Mouse (Mus musculus) MEL (cell line): ENCODE measurements around the gene Cables2. TPM values are rescaled to one million over a fixed set of nuclear protein-coding genes. Genes with fewer than 3 reads are reported as not detected.

Experiments used
- DNase-seq: peaks from one replicate; pipeline ENCODE4 v3.0.0; 2011; ENCODE audit warnings: low read depth, low spot score
- H3K27ac ChIP-seq: 2 replicates; pipeline ENCODE4 v1.5.1; 2012; ENCODE audit warnings: low read depth, mild to moderate bottlenecking, control low read depth, low read length, moderate library complexity; ENCODE audit not compliant: control insufficient read depth
- H3K27me3 ChIP-seq, 2 experiments: fragments of 150-350 bp in 1 of 2; sonication (generic) in 1 of 2; 2 replicates each; pipeline ENCODE4 v1.6.1; 2012; ENCODE audit warnings: low read length in 2 of 2, mild to moderate bottlenecking in 2 of 2, improper control_type of control experiment in 1 of 2, moderate library complexity in 1 of 2; ENCODE audit not compliant: insufficient read depth in 2 of 2, control insufficient read depth in 1 of 2
- H3K36me3 ChIP-seq, 2 experiments: 2 replicates each; pipeline ENCODE4 v1.6.1; 2012 to 2014; ENCODE audit warnings: low read length in 2 of 2, improper control_type of control experiment in 1 of 2, inconsistent platforms in 1 of 2, mild to moderate bottlenecking in 1 of 2; ENCODE audit not compliant: insufficient read depth in 2 of 2, control insufficient read depth in 1 of 2
- H3K4me1 ChIP-seq, 2 experiments: fragments of 150-350 bp in 1 of 2; sonication (generic) in 1 of 2; 2 replicates each; pipeline ENCODE4 v1.6.1; 2012; ENCODE audit warnings: low read length in 2 of 2, improper control_type of control experiment in 1 of 2, mild to moderate bottlenecking in 1 of 2; ENCODE audit not compliant: insufficient read depth in 2 of 2, control insufficient read depth in 1 of 2
- H3K4me3 ChIP-seq, 2 experiments: fragments of 150-350 bp in 1 of 2; sonication (generic) in 1 of 2; 2 replicates each; pipeline ENCODE4 v1.5.1; 2012; ENCODE audit warnings: low read depth in 2 of 2, low read length in 2 of 2, mild to moderate bottlenecking in 2 of 2, moderate library complexity in 2 of 2, control low read depth in 1 of 2, improper control_type of control experiment in 1 of 2; ENCODE audit not compliant: control insufficient read depth in 1 of 2, insufficient read depth in 1 of 2
- H3K79me2 ChIP-seq: 2 replicates; pipeline ENCODE4 v1.6.1; 2012; ENCODE audit warnings: mild to moderate bottlenecking, low read length, moderate library complexity; ENCODE audit not compliant: control insufficient read depth, poor library complexity, insufficient read depth
- H3K9ac ChIP-seq: 2 replicates; pipeline ENCODE4 v1.6.1; 2012; ENCODE audit warnings: low read depth, mild to moderate bottlenecking, control low read depth, low read length, moderate library complexity; ENCODE audit not compliant: control insufficient read depth, poor library complexity, severe bottlenecking
- H3K9me3 ChIP-seq: fragments of 150-350 bp; sonication (generic); replicated peaks from 2 replicates; pipeline ENCODE4 v1.6.1; 2012; ENCODE audit warnings: mild to moderate bottlenecking, low read length, improper control_type of control experiment, moderate library complexity; ENCODE audit not compliant: insufficient read depth
- CHD1 ChIP-seq: IDR thresholded peaks from 2 replicates; pipeline ENCODE4 v1.6.1; 2012; ENCODE audit warnings: low read depth, mild to moderate bottlenecking, inconsistent platforms, low read length, improper control_type of control experiment
- CTCF ChIP-seq, 3 experiments: IDR thresholded peaks in 2 of 3; conservative IDR thresholded peaks in 1 of 3; 2 replicates each; pipeline ENCODE4 v1.5.1; 2011 to 2012; ENCODE audit warnings: low read length in 3 of 3, low read depth in 2 of 3, mild to moderate bottlenecking in 2 of 3, improper control_type of control experiment in 1 of 3, inconsistent platforms in 1 of 3, mixed read lengths in 1 of 3, moderate library complexity in 1 of 3; ENCODE audit not compliant: control insufficient read depth in 1 of 3, insufficient read depth in 1 of 3, poor library complexity in 1 of 3, severe bottlenecking in 1 of 3
- ELF1 ChIP-seq: IDR thresholded peaks from 2 replicates; pipeline ENCODE4 v1.6.1; 2014; ENCODE audit warnings: low read depth, mild to moderate bottlenecking, inconsistent platforms, low read length, improper control_type of control experiment, moderate library complexity
- EP300 ChIP-seq, 2 experiments: IDR thresholded peaks; 2 replicates each; pipeline ENCODE4 v1.6.1; 2011; ENCODE audit warnings: improper control_type of control experiment in 2 of 2, low read length in 2 of 2, low read depth in 1 of 2, mild to moderate bottlenecking in 1 of 2
- GABPA ChIP-seq: IDR thresholded peaks from 2 replicates; pipeline ENCODE4 v1.6.1; 2012; ENCODE audit warnings: low read depth, mild to moderate bottlenecking, inconsistent platforms, low read length, improper control_type of control experiment, moderate library complexity
- GATA1 ChIP-seq: IDR thresholded peaks from 2 replicates; pipeline ENCODE4 v1.6.1; 2011; ENCODE audit warnings: low read depth, low read length, improper control_type of control experiment
- HCFC1 ChIP-seq: IDR thresholded peaks from 2 replicates; pipeline ENCODE4 v1.6.1; 2012; ENCODE audit warnings: low read depth, mild to moderate bottlenecking, inconsistent platforms, low read length, improper control_type of control experiment, moderate library complexity
- JUND ChIP-seq: IDR thresholded peaks from 2 replicates; pipeline ENCODE4 v1.6.1; 2011; ENCODE audit warnings: low read depth, mild to moderate bottlenecking, improper control_type of control experiment, low read length
- MAFK ChIP-seq: IDR thresholded peaks from 2 replicates; pipeline ENCODE4 v1.6.1; 2011; ENCODE audit warnings: low read depth, mild to moderate bottlenecking, low read length, improper control_type of control experiment, borderline replicate concordance
- MAZ ChIP-seq: IDR thresholded peaks from 2 replicates; pipeline ENCODE4 v1.6.1; 2012; ENCODE audit warnings: low read depth, mild to moderate bottlenecking, inconsistent platforms, low read length, improper control_type of control experiment
- MEF2A ChIP-seq: IDR thresholded peaks from 2 replicates; pipeline ENCODE4 v1.6.1; 2014; ENCODE audit warnings: low read depth, mild to moderate bottlenecking, inconsistent platforms, low read length, improper control_type of control experiment; ENCODE audit not compliant: poor library complexity, insufficient replicate concordance, severe bottlenecking; ENCODE audit errors: extremely low read depth
- MYB ChIP-seq: IDR thresholded peaks from 2 replicates; pipeline ENCODE4 v1.6.1; 2011; ENCODE audit warnings: mild to moderate bottlenecking, low read depth, low read length, improper control_type of control experiment
- MYC ChIP-seq: IDR thresholded peaks from 2 replicates; pipeline ENCODE4 v1.6.1; 2011; ENCODE audit warnings: low read depth, mild to moderate bottlenecking, low read length, improper control_type of control experiment, moderate library complexity
- NELFE ChIP-seq: IDR thresholded peaks from 2 replicates; pipeline ENCODE4 v1.6.1; 2011; ENCODE audit warnings: low read depth, low read length, improper control_type of control experiment
- NRF1 ChIP-seq: IDR thresholded peaks from 2 replicates; pipeline ENCODE4 v1.6.1; 2014; ENCODE audit warnings: low read depth, mild to moderate bottlenecking, inconsistent platforms, low read length, improper control_type of control experiment, moderate library complexity; ENCODE audit not compliant: poor library complexity, insufficient read depth, severe bottlenecking
- POLR2AphosphoS5 ChIP-seq: IDR thresholded peaks from 2 replicates; pipeline ENCODE4 v1.6.1; 2012; ENCODE audit warnings: low read depth, borderline replicate concordance, mild to moderate bottlenecking, inconsistent platforms, low read length, moderate library complexity, mixed read lengths
- RAD21 ChIP-seq: IDR thresholded peaks from 2 replicates; pipeline ENCODE4 v1.6.1; 2011; ENCODE audit warnings: mild to moderate bottlenecking, low read depth, low read length, improper control_type of control experiment
- RCOR1 ChIP-seq: IDR thresholded peaks from 2 replicates; pipeline ENCODE4 v1.6.1; 2012; ENCODE audit warnings: low read depth, mild to moderate bottlenecking, inconsistent platforms, low read length, improper control_type of control experiment
- SIN3A ChIP-seq: IDR thresholded peaks from 2 replicates; pipeline ENCODE4 v1.6.1; 2012; ENCODE audit warnings: low read length, improper control_type of control experiment, inconsistent platforms
- SMC3 ChIP-seq: IDR thresholded peaks from 2 replicates; pipeline ENCODE4 v1.6.1; 2011; ENCODE audit warnings: low read depth, low read length, improper control_type of control experiment
- TAL1 ChIP-seq: IDR thresholded peaks from 2 replicates; pipeline ENCODE4 v1.6.1; 2012; ENCODE audit warnings: mild to moderate bottlenecking, inconsistent platforms, low read length, moderate library complexity, mixed read lengths
- TBP ChIP-seq: IDR thresholded peaks from 2 replicates; pipeline ENCODE4 v1.8.0; 2011; ENCODE audit warnings: low read depth, low read length, improper control_type of control experiment
- TCF12 ChIP-seq: IDR thresholded peaks from 2 replicates; pipeline ENCODE4 v1.6.1; 2014; ENCODE audit warnings: low read depth, mild to moderate bottlenecking, inconsistent platforms, low read length, improper control_type of control experiment, moderate library complexity
- USF1 ChIP-seq: IDR thresholded peaks from 2 replicates; pipeline ENCODE4 v1.6.1; 2014; ENCODE audit warnings: low read depth, mild to moderate bottlenecking, inconsistent platforms, low read length, improper control_type of control experiment, moderate library complexity
- USF2 ChIP-seq, 2 experiments: IDR thresholded peaks; 2 replicates each; pipeline ENCODE4 v1.6.1; 2011 to 2012; ENCODE audit warnings: improper control_type of control experiment in 2 of 2, low read length in 2 of 2, borderline replicate concordance in 1 of 2, inconsistent platforms in 1 of 2, low read depth in 1 of 2, mild to moderate bottlenecking in 1 of 2; ENCODE audit not compliant: insufficient read depth in 1 of 2
- ZKSCAN1 ChIP-seq: IDR thresholded peaks from 2 replicates; pipeline ENCODE4 v1.6.1; 2012; ENCODE audit warnings: low read depth, mild to moderate bottlenecking, inconsistent platforms, low read length, improper control_type of control experiment, moderate library complexity
- ZMIZ1 ChIP-seq: IDR thresholded peaks from 2 replicates; pipeline ENCODE4 v1.6.1; 2012; ENCODE audit warnings: low read depth, mild to moderate bottlenecking, inconsistent platforms, low read length, improper control_type of control experiment, moderate library complexity
- polyA plus RNA-seq, 2 experiments: library from polyadenylated mRNA; stranded (reverse) in 1 of 2; unstranded in 1 of 2; fragments of >175 nt in 1 of 2; fragments of >200 nt in 1 of 2; gene quantifications; 2 replicates each; pipeline versions ENCODE4 v1.2.1 to v1.2.4; 2012; ENCODE audit warnings: low replicate concordance in 2 of 2, low read depth in 1 of 2; ENCODE audit not compliant: insufficient read length in 2 of 2, insufficient read depth in 1 of 2, missing spikeins in 1 of 2
- total RNA-seq: library from RNA; depleted of rRNA; stranded (reverse); fragments of 300-350 nt; gene quantifications from 2 replicates; pipeline ENCODE4 v1.2.3, GENCODE M21; 2012

The Cables2 gene
- total and polyA plus RNA-seq, 3 experiments = 10.7 to 16.7 TPM; not detected in 1

DNA sequence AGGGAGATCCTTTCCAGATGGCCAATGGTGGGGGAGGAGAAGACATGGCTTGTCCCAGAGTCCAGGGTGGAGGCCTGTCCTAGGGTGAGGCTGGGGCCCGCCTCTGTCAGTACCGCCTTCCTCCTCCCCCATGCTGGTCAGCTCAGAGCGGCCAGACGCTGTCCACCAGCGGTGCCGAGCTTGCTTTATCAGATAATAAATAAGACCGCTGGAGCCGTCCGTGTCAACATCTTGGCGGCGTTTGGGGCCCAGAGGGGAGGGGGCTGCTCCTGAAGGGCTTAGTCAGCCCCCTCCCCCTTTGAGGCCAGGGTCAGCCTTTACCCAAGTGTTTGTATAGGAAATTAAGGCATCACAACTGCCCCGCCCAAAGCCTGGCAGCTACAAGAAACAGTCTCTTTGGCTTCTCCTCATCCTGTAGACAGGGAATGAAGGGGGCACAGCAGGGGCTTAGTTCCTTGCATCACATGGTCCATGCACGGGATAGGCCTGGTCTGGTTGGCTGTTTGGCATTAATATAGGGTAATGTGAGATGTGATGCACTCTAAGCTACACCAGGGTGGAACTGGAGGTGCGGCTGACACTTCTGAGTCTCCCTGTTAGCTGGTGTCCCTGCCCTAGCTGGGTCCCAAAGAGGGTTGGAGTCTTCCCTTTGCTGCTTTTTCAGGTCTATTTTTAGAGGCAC lies 49.5 kb upstream of the Cables2 start:
- Histone ChIP-seq H3K4me1 (no peaks in the 10 kb centered on the region), H3K27me3 (peaks cover 0 to 3% of the 10 kb centered on the region in 2 experiments; a peak in 2 of 4 replicates)
- no peak for TF ChIP-seq ZKSCAN1
- no peak for TF ChIP-seq CHD1
- no peak for TF ChIP-seq HCFC1
- TF ChIP-seq NELFE = no peak
- TF ChIP-seq SMC3 = no peak
- no peak for TF ChIP-seq GABPA
- TF ChIP-seq CTCF (IDR thresholded peaks at IDR 0.05 in 2 of 3, conservative IDR thresholded peaks at IDR 0.05 in 1 of 3; ENCODE audit: control insufficient read depth in 1 of 3, insufficient read depth in 1 of 3, low read depth in 2 of 3, low read length in 3 of 3, poor library complexity in 1 of 3, severe bottlenecking in 1 of 3) = no peak
- no peak for TF ChIP-seq MYC
- TF ChIP-seq MEF2A = no peak
- no peak for TF ChIP-seq JUND
- TF ChIP-seq RAD21 = no peak
- no peak for TF ChIP-seq SIN3A
- TF ChIP-seq TCF12 = no peak
- no peak for TF ChIP-seq POLR2AphosphoS5
- no peak for TF ChIP-seq ZMIZ1
- TF ChIP-seq MAZ = no peak
- no peak for TF ChIP-seq MAFK
- no peak for TF ChIP-seq EP300 (IDR thresholded peaks at IDR 0.05; ENCODE audit: low read depth in 1 of 2, low read length in 2 of 2)
- TF ChIP-seq TBP = no peak

DNA sequence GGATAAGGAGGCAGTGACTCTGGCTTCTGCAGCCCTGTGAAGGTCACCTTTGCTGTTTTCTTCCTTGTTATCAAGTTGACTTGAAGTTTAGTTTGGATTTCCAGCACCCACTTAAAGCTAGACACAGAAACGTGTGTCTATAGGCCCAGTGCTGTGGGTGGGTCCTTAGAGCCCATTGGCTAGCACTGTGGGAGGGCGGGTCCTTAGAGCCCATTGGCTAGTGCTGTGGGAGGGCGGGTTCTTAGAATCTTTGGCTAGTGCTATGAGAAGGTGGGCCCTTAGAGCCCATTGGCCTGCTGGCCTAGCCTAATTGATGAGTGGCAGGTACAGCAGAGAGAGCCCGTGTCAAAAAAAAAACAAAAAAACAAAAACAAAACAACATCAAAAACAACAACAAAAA lies 46.9 kb upstream of the Cables2 start:
- Histone ChIP-seq H3K27me3 (peaks cover 0 to 3% of the 10 kb centered on the region in 2 experiments; a peak in 2 of 4 replicates), H3K36me3 (no peaks in the 10 kb centered on the region), H3K9me3 (no peaks in the 10 kb centered on the region), H3K27ac (no peak overlapping the region), H3K4me3 (no peak overlapping the region), H3K9ac (no peak overlapping the region), H3K79me2 (no peaks in the 10 kb centered on the region), H3K4me1 (no peaks in the 10 kb centered on the region)
- peak; percentile 80 for DNase-seq
- no peak for TF ChIP-seq RCOR1
- TF ChIP-seq ELF1 = no peak
- TF ChIP-seq MYC = no peak
- TF ChIP-seq USF2 (IDR thresholded peaks at IDR 0.05; ENCODE audit: borderline replicate concordance in 1 of 2, insufficient read depth in 1 of 2, low read depth in 1 of 2, low read length in 2 of 2) = no peak
- no peak for TF ChIP-seq ZMIZ1
- TF ChIP-seq MEF2A = no peak
- no peak for TF ChIP-seq TBP
- TF ChIP-seq NRF1 = no peak
- TF ChIP-seq USF1 = no peak
- TF ChIP-seq CTCF (IDR thresholded peaks at IDR 0.05 in 2 of 3, conservative IDR thresholded peaks at IDR 0.05 in 1 of 3; ENCODE audit: control insufficient read depth in 1 of 3, insufficient read depth in 1 of 3, low read depth in 2 of 3, low read length in 3 of 3, poor library complexity in 1 of 3, severe bottlenecking in 1 of 3) = no peak
- TF ChIP-seq MYB = no peak
- TF ChIP-seq GATA1 = no peak
- TF ChIP-seq TAL1 = no peak
- no peak for TF ChIP-seq POLR2AphosphoS5

More for the DNA sequence above, 49.5 kb upstream of the Cables2 start:
- H3K4me3 ChIP-seq = no peak overlapping the region
- H3K27ac ChIP-seq = no peak overlapping the region
- H3K79me2 ChIP-seq = no peaks in the 10 kb centered on the region
- no peaks in the 10 kb centered on the region for H3K36me3 ChIP-seq
- no peak overlapping the region for H3K9ac ChIP-seq
- no peaks in the 10 kb centered on the region for H3K9me3 ChIP-seq
- DNase-seq = no peak
